Mouse (Mus musculus): ENCODE measurements around the gene Riox2. TPM values are rescaled to one million over a fixed set of nuclear protein-coding genes. Genes with fewer than 3 reads are reported as not detected.

Gene Riox2
- polyA plus RNA-seq, 1 experiment from 2014 or later: 31.1 TPM

DNA sequence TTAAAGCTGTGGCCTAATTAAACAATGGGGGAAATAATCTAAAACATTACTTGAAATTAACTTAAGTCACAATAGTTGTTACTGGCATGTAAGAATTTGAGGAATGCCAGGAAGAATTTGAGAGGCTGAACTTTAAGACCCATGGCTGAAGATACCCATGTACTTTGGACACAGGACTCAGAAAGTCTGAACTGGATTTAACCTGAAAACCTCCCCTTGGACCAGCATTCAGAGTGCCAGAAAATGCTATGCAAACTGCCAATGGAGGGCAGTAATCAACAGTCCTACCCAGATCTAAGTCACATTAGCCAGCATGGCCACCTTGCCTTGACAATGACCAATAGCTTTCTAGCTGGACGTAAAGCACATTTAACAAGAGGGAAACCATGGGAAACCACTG, 26.4 kb downstream of the Riox2 start:
- 92% methylated on average over 1 of the region's 1 CpGs for WGBS
- Histone ChIP-seq H3K4me2 (ENCODE audit: low read depth, low read length, severe bottlenecking) (no peak overlapping the region), H3K27ac (ENCODE audit: low read depth, low read length) (no peak overlapping the region), H3K36me3 (ENCODE audit: control insufficient read depth, insufficient read depth, low read length) (no peaks in the 10 kb centered on the region; the same call in 1 of the 2 replicates), H3K9me3 (ENCODE audit: control insufficient read depth, low read length) (no peaks in the 10 kb centered on the region), H3K4me1 (replicated peaks; ENCODE audit: control insufficient read depth, insufficient read depth, low read length) (no peaks in the 10 kb centered on the region), H3K4me3 (ENCODE audit: low read depth, low read length) (no peak overlapping the region), H3K27me3 (ENCODE audit: control insufficient read depth, insufficient read depth, low read length) (no peaks in the 10 kb centered on the region), H3K9ac (ENCODE audit: low read length) (no peak overlapping the region)
- DNase-seq (ENCODE audit: low spot score): no peak
- no peak for ATAC-seq (replicated peaks; ENCODE audit: low FRiP score)

DNA sequence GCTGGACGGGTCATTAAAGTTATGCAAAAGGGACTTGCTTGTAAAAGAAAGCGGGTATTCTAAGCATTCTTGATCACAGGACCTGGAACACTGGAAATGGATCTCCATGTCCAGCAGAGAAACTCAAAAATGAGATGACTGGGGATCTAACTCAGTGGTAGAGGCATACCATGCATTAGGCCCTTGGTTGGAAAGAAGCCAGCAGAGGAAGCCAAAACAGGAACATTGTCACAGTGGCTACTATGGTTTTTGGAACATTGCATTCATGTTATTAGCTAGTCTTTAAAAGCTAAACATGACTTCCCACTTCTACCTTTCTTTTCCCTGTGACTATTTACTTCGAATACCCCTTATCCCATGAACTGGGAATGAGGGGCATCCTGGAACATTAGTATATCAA, 27.6 kb downstream of the Riox2 start:
- no peak for ATAC-seq (replicated peaks; ENCODE audit: low FRiP score)
- WGBS: 86% methylated on average over 3 of the region's 3 CpGs
- no peaks in the 10 kb centered on the region for H3K36me3 ChIP-seq (ENCODE audit: control insufficient read depth, insufficient read depth, low read length)

DNA sequence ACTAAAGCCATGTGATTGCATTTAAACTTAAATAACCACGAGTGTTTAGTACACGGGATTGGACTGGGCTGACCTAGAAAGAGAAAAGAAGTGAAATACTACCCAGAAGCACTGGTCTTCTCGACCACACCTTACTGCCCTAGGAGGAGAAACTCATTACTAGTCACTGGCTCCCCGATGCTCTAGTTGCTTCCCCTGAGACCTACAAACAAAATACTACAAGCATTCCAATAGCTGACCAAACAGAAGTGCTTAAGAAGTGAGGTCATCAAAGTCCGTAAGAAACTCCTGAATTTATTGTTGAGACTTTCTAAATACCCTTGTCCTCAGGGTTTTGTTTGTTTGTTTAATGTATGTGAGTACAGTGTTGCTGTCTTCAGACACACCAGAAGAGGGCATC, 38.3 kb downstream of the Riox2 start:
- Histone ChIP-seq H3K36me3 (ENCODE audit: control insufficient read depth, insufficient read depth, low read length) (no peaks in the 10 kb centered on the region), H3K27ac (ENCODE audit: low read depth, low read length) (no peak overlapping the region), H3K4me3 (ENCODE audit: low read depth, low read length) (no peak overlapping the region), H3K4me1 (replicated peaks; ENCODE audit: control insufficient read depth, insufficient read depth, low read length) (no peaks in the 10 kb centered on the region), H3K9me3 (ENCODE audit: control insufficient read depth, low read length) (no peaks in the 10 kb centered on the region), H3K4me2 (ENCODE audit: low read depth, low read length, severe bottlenecking) (no peak overlapping the region), H3K9ac (ENCODE audit: low read length) (no peak overlapping the region), H3K27me3 (ENCODE audit: control insufficient read depth, insufficient read depth, low read length) (no peaks in the 10 kb centered on the region)
- 91% methylated on average over 5 of the region's 5 CpGs for WGBS
- no peak for DNase-seq (ENCODE audit: low spot score)
- no peak for ATAC-seq (replicated peaks; ENCODE audit: low FRiP score)

More for the DNA sequence above, 27.6 kb downstream of the Riox2 start:
- no peak for DNase-seq (ENCODE audit: low spot score)
- Histone ChIP-seq H3K4me2 (ENCODE audit: low read depth, low read length, severe bottlenecking) (no peak overlapping the region), H3K4me3 (ENCODE audit: low read depth, low read length) (no peak overlapping the region), H3K4me1 (replicated peaks; ENCODE audit: control insufficient read depth, insufficient read depth, low read length) (no peaks in the 10 kb centered on the region), H3K9ac (ENCODE audit: low read length) (no peak overlapping the region), H3K27me3 (ENCODE audit: control insufficient read depth, insufficient read depth, low read length) (no peaks in the 10 kb centered on the region), H3K27ac (ENCODE audit: low read depth, low read length) (no peak overlapping the region), H3K9me3 (ENCODE audit: control insufficient read depth, low read length) (no peaks in the 10 kb centered on the region)

DNA sequence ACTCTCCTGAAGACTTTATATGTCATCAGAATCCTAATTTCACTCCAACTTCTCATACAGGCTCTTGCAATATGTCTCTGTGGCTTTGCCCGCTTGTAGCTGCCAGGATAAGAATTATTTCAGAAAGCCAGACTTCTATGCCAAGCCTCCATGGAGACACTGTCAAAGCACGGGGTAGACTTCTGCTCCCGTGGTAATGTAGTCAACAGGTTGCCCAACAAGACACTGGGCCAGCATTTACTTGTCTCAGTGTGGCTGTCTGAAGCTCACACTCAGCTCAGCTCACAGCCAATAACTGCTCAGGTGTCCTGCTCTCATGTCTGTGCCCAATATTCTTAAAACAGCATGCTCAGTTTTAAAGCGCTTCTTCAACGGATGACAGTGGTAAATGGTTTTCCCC, 43.6 kb downstream of the Riox2 start:
- Histone ChIP-seq H3K4me1 (replicated peaks; ENCODE audit: control insufficient read depth, insufficient read depth, low read length) (no peaks in the 10 kb centered on the region), H3K27me3 (ENCODE audit: control insufficient read depth, insufficient read depth, low read length) (no peaks in the 10 kb centered on the region), H3K27ac (ENCODE audit: low read depth, low read length) (no peak overlapping the region), H3K9ac (ENCODE audit: low read length) (no peak overlapping the region), H3K36me3 (ENCODE audit: control insufficient read depth, insufficient read depth, low read length) (no peaks in the 10 kb centered on the region), H3K9me3 (ENCODE audit: control insufficient read depth, low read length) (no peaks in the 10 kb centered on the region), H3K4me2 (ENCODE audit: low read depth, low read length, severe bottlenecking) (no peak overlapping the region), H3K4me3 (ENCODE audit: low read depth, low read length) (no peak overlapping the region)
- WGBS: 95% methylated on average over 5 of the region's 5 CpGs
- DNase-seq (ENCODE audit: low spot score): no peak
- no peak for ATAC-seq (replicated peaks; ENCODE audit: low FRiP score)

DNA sequence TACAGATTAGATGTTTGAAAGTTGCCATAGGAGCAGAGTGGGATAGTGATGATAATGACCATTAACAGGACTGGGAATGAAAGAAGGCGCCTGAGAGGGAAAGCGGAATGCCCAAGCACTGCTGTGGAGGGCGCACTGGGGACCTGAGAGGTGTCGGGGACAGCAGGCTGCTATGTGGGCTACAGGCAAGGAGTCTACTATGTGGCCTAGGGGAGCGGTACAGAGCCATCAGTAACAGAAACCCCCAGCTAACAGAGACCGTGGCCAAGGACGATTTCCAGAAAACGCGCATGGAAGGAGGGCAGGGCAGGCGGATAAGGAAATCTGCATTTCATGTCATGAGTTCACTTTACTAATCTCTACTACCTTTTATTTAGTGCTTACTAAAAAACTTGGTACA, 45.4 kb downstream of the Riox2 start:
- H3K4me3 ChIP-seq (ENCODE audit: low read depth, low read length): no peak overlapping the region
- no peak overlapping the region for H3K4me2 ChIP-seq (ENCODE audit: low read depth, low read length, severe bottlenecking)
- DNase-seq (ENCODE audit: low spot score) (no peak), ATAC-seq (replicated peaks; ENCODE audit: low FRiP score) (no peak)
- H3K36me3 ChIP-seq (ENCODE audit: control insufficient read depth, insufficient read depth, low read length): no peaks in the 10 kb centered on the region
- no peaks in the 10 kb centered on the region for H3K9me3 ChIP-seq (ENCODE audit: control insufficient read depth, low read length)
- no peak overlapping the region for H3K27ac ChIP-seq (ENCODE audit: low read depth, low read length)
- no peaks in the 10 kb centered on the region for H3K4me1 ChIP-seq (replicated peaks; ENCODE audit: control insufficient read depth, insufficient read depth, low read length)
- no peaks in the 10 kb centered on the region for H3K27me3 ChIP-seq (ENCODE audit: control insufficient read depth, insufficient read depth, low read length)
- 93% methylated on average over 10 of the region's 10 CpGs for WGBS
- no peak overlapping the region for H3K9ac ChIP-seq (ENCODE audit: low read length)

DNA sequence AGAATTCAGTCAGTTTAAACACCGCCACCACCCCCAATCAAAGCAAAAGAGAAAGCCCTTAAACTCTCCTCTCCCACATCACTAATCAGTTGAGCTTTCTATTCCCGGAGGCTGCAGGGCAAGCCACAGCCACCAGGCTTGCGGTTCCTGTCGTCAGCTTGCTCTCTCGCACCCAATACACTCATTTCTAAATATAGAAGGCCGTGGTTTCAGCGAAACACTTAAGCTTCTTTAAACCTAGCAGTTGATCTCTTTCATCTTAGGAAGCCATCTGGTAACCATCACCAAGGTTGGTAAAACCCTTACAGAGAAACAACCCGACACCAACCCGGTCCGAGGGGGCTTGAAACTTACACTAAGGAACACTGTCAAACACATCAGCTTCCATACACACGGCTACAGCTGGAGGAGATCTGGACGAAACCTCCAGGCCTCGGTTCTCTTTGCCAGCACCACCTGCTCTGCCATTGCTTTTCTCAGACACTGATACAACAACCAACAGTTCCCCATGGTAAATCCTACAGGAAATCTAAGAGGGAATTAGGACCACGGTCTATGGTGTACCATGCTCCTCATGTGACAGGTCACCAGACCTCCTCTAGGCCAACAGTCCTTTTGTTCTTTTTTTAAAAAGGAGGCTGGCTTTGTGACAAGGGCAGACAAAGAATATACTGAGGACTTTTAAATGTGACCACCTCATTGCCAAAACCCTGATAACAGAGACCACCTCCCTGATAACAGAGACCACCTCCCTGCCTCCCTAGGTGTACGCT, 46.1 kb downstream of the Riox2 start:
- no peaks in the 10 kb centered on the region for H3K9me3 ChIP-seq (ENCODE audit: control insufficient read depth, low read length)
- no peaks in the 10 kb centered on the region for H3K4me1 ChIP-seq (replicated peaks; ENCODE audit: control insufficient read depth, insufficient read depth, low read length)
- ATAC-seq (replicated peaks; ENCODE audit: low FRiP score) (no peak), DNase-seq (ENCODE audit: low spot score) (no peak)
- H3K9ac ChIP-seq (ENCODE audit: low read length): no peak overlapping the region
- H3K27me3 ChIP-seq (ENCODE audit: control insufficient read depth, insufficient read depth, low read length): no peaks in the 10 kb centered on the region
- H3K4me2 ChIP-seq (ENCODE audit: low read depth, low read length, severe bottlenecking): no peak overlapping the region
- H3K27ac ChIP-seq (ENCODE audit: low read depth, low read length): no peak overlapping the region
- 88% methylated on average over 15 of the region's 15 CpGs for WGBS
- no peaks in the 10 kb centered on the region for H3K36me3 ChIP-seq (ENCODE audit: control insufficient read depth, insufficient read depth, low read length)
- H3K4me3 ChIP-seq (ENCODE audit: low read depth, low read length): no peak overlapping the region

DNA sequence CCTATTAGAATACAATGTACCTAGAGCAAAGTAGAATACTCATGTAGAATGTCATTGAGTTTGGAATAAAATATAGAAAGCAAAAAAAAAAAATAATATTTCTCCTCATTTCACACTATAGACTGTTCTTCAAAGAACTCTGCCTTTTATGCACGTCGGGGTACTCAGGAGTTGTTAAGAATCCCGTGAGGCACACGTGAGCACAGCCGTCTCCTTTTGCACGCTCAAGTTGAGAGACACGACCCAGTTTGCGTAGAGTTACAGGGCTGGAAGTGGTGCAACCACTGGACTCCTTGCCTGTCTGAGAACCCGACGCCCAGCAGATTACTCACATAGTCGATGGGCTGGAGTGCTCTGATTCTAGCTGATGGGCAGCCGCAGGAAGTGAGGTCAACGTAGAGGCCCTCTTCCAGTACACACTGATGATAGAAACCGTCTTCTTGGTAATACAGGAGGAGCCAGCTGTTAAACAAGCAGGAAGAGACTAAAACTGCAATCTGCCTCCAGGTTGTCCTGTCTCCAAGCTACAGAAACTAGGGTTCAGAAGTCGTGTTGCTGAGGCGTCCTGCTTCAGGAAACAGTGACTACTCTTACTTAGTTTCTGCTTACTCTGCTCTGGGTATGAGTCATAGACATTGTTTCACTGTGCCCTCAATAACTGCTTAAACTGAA, 50.3 kb downstream of the Riox2 start:
- no peaks in the 10 kb centered on the region for H3K4me1 ChIP-seq (replicated peaks; ENCODE audit: control insufficient read depth, insufficient read depth, low read length)
- no peak overlapping the region for H3K4me3 ChIP-seq (ENCODE audit: low read depth, low read length)
- ATAC-seq (replicated peaks; ENCODE audit: low FRiP score): no peak

DNA sequence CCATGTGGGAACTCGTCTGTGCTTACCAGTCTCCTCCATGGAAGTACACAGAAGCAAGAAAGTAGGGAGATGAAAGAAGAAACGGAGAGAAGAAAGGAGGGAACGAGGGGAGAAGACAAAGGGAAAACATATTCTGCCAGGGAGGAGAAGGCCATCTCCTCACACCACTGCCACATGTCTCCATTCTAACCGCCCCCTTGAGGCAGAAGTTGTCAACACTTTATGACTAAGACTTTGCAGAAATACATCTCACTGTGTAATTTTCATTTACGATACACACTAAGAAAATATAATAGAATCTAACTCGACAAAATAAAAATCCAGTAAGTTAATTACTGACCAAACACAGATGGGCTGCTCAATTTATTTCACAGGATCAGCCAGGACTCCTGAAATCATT, 55.4 kb downstream of the Riox2 start:
- Histone ChIP-seq H3K27ac (ENCODE audit: low read depth, low read length) (no peak overlapping the region), H3K9me3 (ENCODE audit: control insufficient read depth, low read length) (no peaks in the 10 kb centered on the region), H3K4me1 (replicated peaks; ENCODE audit: control insufficient read depth, insufficient read depth, low read length) (no peaks in the 10 kb centered on the region), H3K9ac (ENCODE audit: low read length) (no peak overlapping the region), H3K4me2 (ENCODE audit: low read depth, low read length, severe bottlenecking) (no peak overlapping the region), H3K36me3 (ENCODE audit: control insufficient read depth, insufficient read depth, low read length) (no peaks in the 10 kb centered on the region), H3K4me3 (ENCODE audit: low read depth, low read length) (no peak overlapping the region), H3K27me3 (ENCODE audit: control insufficient read depth, insufficient read depth, low read length) (no peaks in the 10 kb centered on the region)
- 82% methylated on average over 6 of the region's 6 CpGs for WGBS
- no peak for ATAC-seq (replicated peaks; ENCODE audit: low FRiP score)
- DNase-seq (ENCODE audit: low spot score): no peak

More for the DNA sequence above, 50.3 kb downstream of the Riox2 start:
- no peak overlapping the region for H3K9ac ChIP-seq (ENCODE audit: low read length)
- no peak for DNase-seq (ENCODE audit: low spot score)
- H3K4me2 ChIP-seq (ENCODE audit: low read depth, low read length, severe bottlenecking): no peak overlapping the region
- H3K27ac ChIP-seq (ENCODE audit: low read depth, low read length): no peak overlapping the region
- H3K27me3 ChIP-seq (ENCODE audit: control insufficient read depth, insufficient read depth, low read length): no peaks in the 10 kb centered on the region
- WGBS: 93% methylated on average over 16 of the region's 16 CpGs
- H3K36me3 ChIP-seq (ENCODE audit: control insufficient read depth, insufficient read depth, low read length): no peaks in the 10 kb centered on the region
- no peaks in the 10 kb centered on the region for H3K9me3 ChIP-seq (ENCODE audit: control insufficient read depth, low read length)

DNA sequence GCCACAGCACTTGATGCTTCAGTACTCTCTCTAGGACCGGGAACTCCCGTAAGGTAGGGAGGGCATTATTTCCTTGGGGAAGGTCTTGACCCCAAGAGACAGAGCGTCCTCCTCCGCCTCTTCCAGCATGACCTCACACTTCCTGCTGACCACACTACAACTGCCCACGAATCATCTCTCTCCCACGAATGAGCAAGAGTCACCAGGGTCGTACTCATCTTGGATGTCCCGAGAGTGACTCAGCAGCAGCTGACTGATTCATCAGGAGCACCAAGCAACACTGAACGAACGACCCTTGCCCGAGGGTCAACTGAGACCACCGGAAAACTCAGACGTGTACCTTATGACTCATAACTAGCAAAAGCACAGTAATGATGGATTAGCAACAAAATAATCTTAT, 58.0 kb downstream of the Riox2 start:
- no peak for ATAC-seq (replicated peaks; ENCODE audit: low FRiP score)
- 94% methylated on average over 13 of the region's 13 CpGs for WGBS
- H3K4me2 ChIP-seq (ENCODE audit: low read depth, low read length, severe bottlenecking): no peak overlapping the region

More for the DNA sequence above, 58.0 kb downstream of the Riox2 start:
- Histone ChIP-seq H3K27me3 (ENCODE audit: control insufficient read depth, insufficient read depth, low read length) (no peaks in the 10 kb centered on the region), H3K9ac (ENCODE audit: low read length) (no peak overlapping the region), H3K36me3 (ENCODE audit: control insufficient read depth, insufficient read depth, low read length) (no peaks in the 10 kb centered on the region), H3K4me1 (replicated peaks; ENCODE audit: control insufficient read depth, insufficient read depth, low read length) (no peaks in the 10 kb centered on the region), H3K9me3 (ENCODE audit: control insufficient read depth, low read length) (no peaks in the 10 kb centered on the region), H3K27ac (ENCODE audit: low read depth, low read length) (no peak overlapping the region), H3K4me3 (ENCODE audit: low read depth, low read length) (no peak overlapping the region)
- DNase-seq (ENCODE audit: low spot score): no peak
